Mouse (Mus musculus): Measurements from ENCODE around the gene Lmf1.

Lmf1 gene

GRCm38 (mm10) chr17:25568206-25568605, 10.7 kb upstream of the Lmf1 start:
- DNase-seq (ENCODE audit: low read depth, low spot score): no peak

GRCm38 (mm10) chr17:25568880-25569279, 10.0 kb upstream of the Lmf1 start:
- no peak for DNase-seq (ENCODE audit: low read depth, low spot score)

DNA sequence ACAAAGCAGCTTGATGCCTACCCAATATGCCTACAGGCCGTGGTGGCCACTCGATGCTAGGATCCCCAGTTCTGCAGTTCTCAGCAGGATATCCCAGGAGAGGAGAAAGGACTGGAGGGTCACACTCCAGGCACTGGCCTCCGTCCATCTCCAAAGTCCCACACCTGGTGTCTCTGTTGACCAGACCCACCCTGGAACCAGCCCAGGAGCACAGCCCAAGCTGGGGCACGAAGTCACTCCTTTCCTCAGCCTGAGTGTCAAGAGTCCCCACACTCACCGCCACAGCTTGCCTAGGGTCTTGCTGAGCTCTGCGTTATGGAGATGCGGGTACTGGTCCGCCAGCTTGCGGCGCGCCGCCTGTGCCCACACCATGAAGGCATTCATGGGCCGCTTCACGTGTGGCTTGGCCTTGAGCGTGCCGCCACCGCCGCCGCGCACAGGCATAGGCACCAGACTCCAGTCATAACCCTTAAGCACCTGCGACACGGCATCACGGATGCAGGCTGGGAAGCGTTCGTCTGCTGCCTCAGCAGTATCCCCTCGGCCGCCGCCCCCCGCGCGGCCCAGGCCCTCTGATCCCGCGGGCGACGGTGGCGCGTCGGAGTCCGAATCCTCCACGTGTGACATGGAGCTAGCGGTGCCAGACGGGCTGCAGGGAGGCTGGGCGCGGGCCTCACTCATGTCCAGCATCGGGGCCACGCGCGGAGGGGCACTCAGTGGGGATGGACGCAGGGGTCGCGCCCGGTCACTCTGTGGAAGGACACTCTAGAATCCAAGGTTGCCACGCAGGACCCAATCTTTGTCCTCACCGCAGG, 8.8 kb upstream of the Lmf1 start:
- DNase-seq (ENCODE audit: low read depth, low spot score): no peak

- peak; percentile 88 for DNase-seq (ENCODE audit: low read depth, low spot score)
Measured at GRCm38 (mm10) chr17:25570648-25571452, 8.0 kb upstream of the Lmf1 start, which contains the start of gene Sox8. Gene Sox8 (minus strand): TSS chr17:25570686.

DNA sequence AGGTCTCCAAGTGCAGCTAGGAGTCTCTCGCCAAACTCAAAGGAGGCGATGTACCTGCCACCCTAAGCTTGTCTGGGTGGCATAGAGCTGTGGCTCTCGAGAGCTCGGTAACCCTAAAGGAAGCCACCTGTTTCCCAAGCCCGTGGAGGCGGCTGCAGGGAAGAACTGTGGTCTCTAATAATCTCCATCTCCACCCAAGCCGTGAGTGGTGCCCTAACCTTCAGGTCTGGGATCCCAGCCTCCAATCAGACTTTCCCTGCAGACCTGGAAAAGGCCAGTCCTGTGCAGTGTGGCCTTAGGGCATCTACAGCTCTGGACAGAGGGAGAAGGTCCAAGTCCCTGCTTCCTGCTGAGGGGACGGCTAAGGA, 7.4 kb upstream of the Lmf1 start:
- DNase-seq (ENCODE audit: low read depth, low spot score): no peak

GRCm38 (mm10) chr17:25575208-25575971, 3.5 kb upstream of the Lmf1 start:
- no peak for DNase-seq (ENCODE audit: low read depth, low spot score)

DNA sequence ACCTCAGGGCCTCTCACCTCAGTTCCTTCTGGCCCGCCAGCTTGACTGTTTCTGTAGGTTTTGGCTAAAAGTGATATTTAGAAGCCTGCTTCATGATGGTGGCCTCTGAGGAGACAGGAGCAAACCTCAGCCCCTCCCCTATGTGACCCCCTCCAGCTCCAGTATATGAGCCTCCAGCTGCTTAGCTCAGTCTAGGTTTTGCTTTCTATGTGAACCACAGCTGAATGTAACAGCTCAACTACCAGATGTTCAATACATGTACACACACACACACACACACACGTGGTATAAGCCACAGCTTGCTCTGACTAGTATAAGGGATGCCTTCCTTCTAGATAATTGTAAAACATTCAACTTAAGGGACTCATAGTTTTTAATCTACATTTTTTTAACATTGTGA, 2.9 kb upstream of the Lmf1 start:
- DNase-seq (ENCODE audit: low read depth, low spot score): no peak

DNA sequence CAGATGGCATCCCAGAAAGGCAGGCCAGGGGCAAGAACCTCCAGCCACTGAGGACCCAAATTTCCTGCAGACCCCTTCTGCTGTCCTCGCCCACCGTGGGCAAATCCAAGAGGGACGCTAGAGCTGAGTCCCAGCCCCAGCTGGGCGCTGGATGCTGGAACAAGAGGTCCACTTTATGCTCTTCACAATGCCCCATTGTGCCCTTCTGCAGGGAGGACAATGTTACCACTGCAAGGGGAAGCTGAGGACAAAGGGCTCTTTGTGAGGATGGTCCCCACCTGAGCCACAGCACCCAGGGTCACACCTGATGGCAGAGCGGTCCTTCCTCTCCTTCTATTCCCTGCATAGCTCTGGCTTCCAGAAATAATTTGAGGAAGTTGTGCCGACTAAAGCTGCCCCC, 1.6 kb upstream of the Lmf1 start:
- no peak for DNase-seq (ENCODE audit: low read depth, low spot score)

- no peak for DNase-seq (ENCODE audit: low read depth, low spot score)
Measured at GRCm38 (mm10) chr17:25577702-25578101, 1.2 kb upstream of the Lmf1 start.

DNA sequence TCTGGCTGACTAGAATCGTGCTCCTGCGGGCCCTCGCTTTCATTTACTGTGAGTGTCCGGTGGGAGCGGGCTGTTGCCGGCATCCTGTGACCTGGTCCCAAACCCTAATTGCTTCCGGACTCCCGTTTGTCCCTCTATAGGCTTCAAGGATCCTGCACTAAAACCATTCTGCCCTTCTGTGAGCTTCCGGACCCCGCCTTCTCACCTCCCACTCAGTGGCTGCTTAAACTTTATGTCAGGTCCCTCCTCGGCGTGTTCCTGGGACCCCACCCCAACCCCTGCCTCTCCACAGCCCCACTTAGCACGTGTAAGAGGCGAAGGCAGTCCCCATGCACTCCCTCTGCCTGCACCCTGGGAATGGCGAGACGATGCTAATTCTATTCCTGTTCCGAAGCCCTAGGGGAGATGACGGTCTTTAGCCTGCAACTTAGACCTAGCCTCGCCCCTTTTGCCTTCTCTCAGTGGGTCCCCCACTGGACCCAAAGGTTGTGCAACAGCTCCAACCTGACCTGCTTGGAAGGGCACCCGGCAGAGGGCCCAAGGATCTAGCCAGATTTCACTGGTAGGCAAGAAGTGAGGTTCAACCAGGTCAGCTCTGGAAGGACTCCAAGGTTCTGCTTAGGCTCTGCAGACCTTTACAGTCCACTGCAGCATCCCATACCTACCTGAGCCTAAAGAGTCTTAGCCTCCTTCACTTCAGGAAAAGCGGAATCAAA, 605 bp downstream of the Lmf1 start:
- DNase-seq (ENCODE audit: low read depth, low spot score): no peak

DNA sequence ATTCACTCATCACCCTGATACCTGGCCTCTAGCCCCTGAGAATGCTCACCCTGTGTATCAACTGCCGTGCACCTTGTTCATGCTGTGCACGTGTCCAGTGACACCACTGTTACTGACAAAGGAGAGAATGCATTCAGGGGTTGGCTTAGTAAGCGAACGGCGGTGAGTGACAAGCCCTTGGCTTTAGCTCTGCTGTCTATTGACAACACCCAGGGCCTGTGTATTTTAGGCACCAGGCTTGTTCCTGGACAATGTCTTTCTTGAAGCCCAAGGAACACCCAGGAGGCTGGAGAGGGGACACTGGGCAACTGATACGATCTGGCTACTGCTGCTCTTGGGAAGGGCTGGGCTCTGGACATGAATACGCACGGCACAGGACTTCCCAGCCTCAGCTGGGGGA, 3.2 kb downstream of the Lmf1 start:
- no peak for DNase-seq (ENCODE audit: low read depth, low spot score)

- DNase-seq (ENCODE audit: low read depth, low spot score): no peak
Measured at GRCm38 (mm10) chr17:25583099-25583498, 4.2 kb downstream of the Lmf1 start.

DNA sequence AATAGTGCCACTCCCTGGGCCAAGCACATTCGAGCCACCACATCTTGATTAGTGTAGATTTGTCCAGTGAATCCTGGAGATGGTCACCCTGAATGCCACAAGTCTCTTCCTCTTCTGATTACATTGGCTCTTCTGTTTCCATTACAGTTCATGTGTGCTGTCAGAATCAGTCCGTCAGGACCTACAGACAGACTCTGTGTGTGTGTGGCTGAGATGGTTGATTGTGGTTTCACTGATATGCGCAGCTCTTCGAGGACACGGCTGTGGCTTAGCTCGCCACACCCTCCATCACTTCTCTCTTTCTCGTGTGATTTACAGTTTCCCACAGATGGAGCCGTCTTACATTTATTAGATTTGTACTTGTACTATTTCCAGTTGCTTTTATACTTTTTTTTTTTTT, 5.0 kb downstream of the Lmf1 start:
- no peak for DNase-seq (ENCODE audit: low read depth, low spot score)

DNA sequence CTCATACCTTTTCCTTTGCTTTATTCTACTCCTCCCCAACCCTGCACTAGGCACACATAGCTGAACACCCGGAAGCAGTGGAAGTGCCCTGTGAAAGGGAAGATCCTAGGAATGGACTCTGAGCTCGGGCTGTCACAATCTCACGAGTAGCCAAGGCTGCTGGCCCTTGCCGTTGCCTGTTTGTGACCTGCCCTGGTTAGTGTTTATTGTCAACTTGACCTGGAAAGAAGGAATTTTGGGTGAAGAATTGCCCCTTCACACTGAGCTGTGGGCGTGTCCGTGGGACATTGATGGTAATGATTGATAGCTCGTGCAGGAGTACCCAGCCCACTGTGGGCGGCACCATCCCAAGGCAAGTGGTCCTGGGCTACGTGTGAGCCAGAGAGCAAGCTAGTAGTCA, 5.8 kb downstream of the Lmf1 start:
- DNase-seq (ENCODE audit: low read depth, low spot score): no peak

- no peak for DNase-seq (ENCODE audit: low read depth, low spot score)
Measured at GRCm38 (mm10) chr17:25590068-25590467, 11.2 kb downstream of the Lmf1 start.

DNA sequence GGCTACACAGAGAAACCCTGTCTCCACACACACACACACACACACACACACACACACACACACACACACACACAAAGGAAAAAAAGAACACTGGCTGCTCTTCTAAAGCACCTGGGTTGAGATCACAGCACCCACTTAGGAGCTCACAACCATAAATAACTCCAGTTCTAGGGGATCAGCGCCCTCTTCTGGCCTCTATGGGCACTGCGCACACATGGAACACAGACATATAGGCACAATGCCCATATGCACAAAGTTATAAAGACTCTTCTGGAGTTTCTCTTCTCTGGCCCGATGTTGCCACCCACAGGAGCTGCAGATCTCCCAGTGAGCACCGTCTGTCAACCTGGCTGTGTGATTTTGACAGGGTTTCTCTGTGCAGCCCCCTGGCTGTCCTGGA, 12.1 kb downstream of the Lmf1 start:
- no peak for DNase-seq (ENCODE audit: low read depth, low spot score)

DNA sequence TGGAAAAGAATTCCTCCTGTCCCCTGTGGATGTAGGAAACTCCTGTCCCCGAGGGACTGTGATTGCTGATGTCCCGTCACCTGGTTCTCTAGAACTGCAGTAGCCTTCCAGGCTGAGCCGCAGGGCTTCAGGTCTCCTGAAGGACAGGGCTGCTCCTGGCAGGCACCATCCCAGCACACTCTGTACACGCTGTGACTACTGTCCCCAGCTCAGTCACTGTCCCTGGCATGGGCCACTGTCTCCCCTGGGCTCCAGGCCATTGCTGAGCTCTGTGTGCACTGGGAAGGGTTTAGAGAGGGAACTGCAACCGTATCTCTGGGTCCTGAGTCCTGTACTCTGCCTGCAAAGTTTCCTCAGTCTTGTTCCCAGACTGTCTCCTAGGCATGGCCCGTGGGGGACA, 13.5 kb downstream of the Lmf1 start:
- DNase-seq (ENCODE audit: low read depth, low spot score): no peak

DNA sequence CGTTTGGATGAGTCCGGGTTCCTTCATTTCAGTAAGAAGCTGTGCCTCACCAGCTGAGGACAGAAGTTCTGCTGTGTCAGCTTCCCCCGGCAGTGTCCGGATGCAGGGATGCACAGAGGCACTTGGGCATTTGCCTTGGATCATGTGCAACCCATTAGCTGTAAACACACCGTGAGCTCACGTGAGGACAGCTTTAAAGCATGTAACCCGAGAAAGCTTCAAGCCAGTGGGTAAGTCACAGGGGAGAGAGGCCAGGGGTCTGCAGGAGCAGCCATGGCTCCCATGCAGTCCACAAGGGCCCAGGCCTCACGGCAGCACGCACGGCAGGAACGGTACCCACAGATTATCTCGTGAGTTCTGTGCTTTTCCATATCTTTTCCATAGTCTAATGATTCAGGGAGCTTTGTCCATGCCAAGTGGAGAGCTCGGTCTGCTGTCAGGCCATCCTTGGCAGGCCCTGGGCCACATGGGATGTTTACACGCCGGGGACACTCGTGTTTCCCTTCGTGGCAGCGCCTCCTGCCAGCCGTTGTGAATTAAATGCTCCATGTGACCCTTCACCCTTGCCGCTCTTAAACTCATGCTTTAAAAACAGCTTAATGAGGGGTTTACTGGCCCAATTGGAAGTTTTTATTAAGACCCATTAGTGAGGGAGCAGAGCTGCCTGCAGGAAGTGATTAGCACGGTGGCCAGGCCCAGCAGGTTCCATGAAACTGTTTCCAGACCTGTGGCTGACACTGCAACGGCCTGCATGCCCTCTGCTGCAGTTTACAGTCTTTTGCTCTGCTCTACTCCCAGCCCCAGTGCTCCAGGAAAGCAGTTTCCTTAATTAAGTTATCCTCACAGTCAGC, 14.8 kb downstream of the Lmf1 start:
- no peak for DNase-seq (ENCODE audit: low read depth, low spot score)

GRCm38 (mm10) chr17:25595495-25595894, 16.6 kb downstream of the Lmf1 start:
- no peak for DNase-seq (ENCODE audit: low read depth, low spot score)

GRCm38 (mm10) chr17:25597537-25597936, 18.7 kb downstream of the Lmf1 start:
- DNase-seq (ENCODE audit: low read depth, low spot score): no peak

GRCm38 (mm10) chr17:25602366-25602765, 23.5 kb downstream of the Lmf1 start:
- DNase-seq (ENCODE audit: low read depth, low spot score): no peak
